Mouse (Mus musculus): ENCODE data around the gene Prkce. TPM values are rescaled to one million over a fixed set of nuclear protein-coding genes. Genes with fewer than 3 reads are reported as not detected.

Prkce gene
- total and polyA plus RNA-seq, 2 experiments from 2014 or later = 91.3 to 94.3 TPM

DNA sequence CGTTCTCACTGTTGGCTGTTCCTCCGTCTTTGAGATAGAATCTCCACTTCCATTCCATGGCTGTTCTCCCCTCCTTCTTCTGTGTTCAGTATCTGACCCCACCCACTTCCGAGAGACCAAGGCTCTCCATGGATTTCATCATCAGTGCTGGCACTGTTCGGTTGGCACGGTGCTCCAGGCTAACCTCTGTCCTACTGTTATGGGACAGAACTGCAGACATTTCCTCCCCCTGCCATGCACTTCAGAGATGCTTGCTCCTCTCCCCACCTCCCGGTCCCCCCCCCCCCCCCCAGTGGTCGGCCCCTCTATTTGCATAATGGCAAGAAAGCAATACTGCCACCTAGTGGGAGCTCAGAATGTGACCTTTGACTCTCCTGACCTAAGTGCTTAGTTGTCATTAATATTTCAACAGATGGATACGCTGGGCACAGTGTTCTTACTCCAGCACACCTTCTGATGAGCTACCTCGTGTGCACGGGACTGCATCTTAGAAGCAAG lies 125.7 kb downstream of the Prkce start:
- H3K36me3 ChIP-seq (ENCODE audit: insufficient read depth) = no peaks in the 10 kb centered on the region
- TF ChIP-seq CTCF (IDR thresholded peaks at IDR 0.05; ENCODE audit: low read depth) = peak; percentile 55
- no peak overlapping the region for H3K4me2 ChIP-seq (ENCODE audit: low read depth)
- no peaks in the 10 kb centered on the region; the same call in 1 of the 2 replicates for H3K4me1 ChIP-seq (ENCODE audit: insufficient read depth)
- no peaks in the 10 kb centered on the region for H3K9me3 ChIP-seq (ENCODE audit: low read length)
- H3K27ac ChIP-seq (ENCODE audit: low read depth, low read length) = no peak overlapping the region
- DNase-seq (no peak), ATAC-seq (no peak)
- H3K27me3 ChIP-seq (ENCODE audit: insufficient read depth, low read length) = no peaks in the 10 kb centered on the region
- H3K4me3 ChIP-seq (ENCODE audit: low read depth, low read length) = no peak overlapping the region
- 61% methylated on average over 8 of the region's 10 CpGs for WGBS
- no peak overlapping the region for H3K9ac ChIP-seq

DNA sequence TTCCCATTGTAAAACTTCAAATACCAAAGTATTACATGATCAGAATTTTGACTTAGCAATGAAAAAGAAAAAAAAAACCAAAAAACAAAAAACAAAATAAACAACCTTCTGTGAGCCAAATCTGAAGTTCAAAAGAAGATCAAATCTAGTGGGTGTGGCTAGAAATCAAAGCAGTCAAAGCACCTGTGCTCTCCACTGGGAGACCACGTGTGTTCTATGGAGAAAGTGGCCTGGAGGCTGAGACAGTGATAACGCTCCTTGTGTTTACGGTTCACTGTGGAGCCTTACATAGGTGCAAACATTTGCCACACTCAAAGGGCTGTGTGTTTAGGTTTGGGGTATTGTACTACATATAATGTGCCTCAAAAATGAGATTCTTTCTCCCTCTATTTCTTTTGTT lies 132.0 kb downstream of the Prkce start:
- no peak for DNase-seq
- H3K36me3 ChIP-seq (ENCODE audit: insufficient read depth) = no peaks in the 10 kb centered on the region
- 77% methylated on average over 3 of the region's 3 CpGs for WGBS
- no peak for ATAC-seq
- no peaks in the 10 kb centered on the region for H3K27me3 ChIP-seq (ENCODE audit: insufficient read depth, low read length)
- no peak overlapping the region for H3K4me3 ChIP-seq (ENCODE audit: low read depth, low read length)
- no peak for TF ChIP-seq CTCF (IDR thresholded peaks at IDR 0.05; ENCODE audit: low read depth)
- no peak overlapping the region for H3K4me2 ChIP-seq (ENCODE audit: low read depth)
- H3K9me3 ChIP-seq (ENCODE audit: low read length) = no peaks in the 10 kb centered on the region
- H3K4me1 ChIP-seq (ENCODE audit: insufficient read depth) = peaks cover 12% of the 10 kb centered on the region; the same call in 1 of the 2 replicates
- H3K9ac ChIP-seq = no peak overlapping the region
- H3K27ac ChIP-seq (ENCODE audit: low read depth, low read length) = no peak overlapping the region

DNA sequence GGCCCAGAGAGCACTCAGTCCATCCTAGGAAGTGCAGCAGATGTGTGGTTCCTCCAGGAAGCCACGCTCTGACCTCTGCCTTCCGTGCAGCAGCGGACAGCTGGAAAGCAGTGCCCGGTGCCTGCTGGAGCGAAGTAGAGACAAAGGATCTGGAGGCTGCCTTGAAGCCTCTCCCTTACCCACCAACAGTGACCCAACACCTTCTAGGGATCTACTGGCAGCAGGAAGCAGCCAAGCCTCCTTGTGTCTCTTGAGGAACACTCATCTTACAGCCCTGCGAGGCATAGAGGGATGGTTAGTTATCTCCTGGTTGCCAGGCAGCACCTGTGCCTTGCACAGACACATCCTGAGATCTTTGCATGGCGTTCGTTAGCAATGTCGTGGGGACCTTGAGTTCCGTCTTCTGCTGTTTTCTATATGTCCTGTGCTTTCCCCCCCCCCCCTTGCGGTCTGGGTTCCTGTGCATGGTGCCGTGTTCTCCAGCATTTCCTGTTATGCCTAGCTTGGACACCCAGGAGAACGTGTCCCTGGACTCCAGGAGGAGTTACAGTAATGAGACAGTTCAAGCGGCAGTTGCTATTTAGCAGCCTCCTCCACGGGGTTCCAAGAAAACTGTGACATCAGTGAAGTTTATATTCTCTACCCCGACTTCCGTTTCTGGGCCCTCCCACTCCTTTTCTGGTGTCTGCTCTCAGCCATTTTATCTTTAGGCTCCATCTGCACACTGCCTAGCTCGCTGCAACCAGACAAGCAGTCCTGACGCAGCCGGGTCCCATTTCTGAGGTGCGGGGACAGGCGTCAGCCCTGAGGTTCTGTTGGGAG lies 133.4 kb downstream of the Prkce start:
- WGBS = 58% methylated on average over 22 of the region's 22 CpGs
- Histone ChIP-seq H3K9me3 (ENCODE audit: low read length) (no peaks in the 10 kb centered on the region), H3K9ac (no peak overlapping the region), H3K4me2 (ENCODE audit: low read depth) (peak overlapping the region; percentile 21; the same call in 1 of the 2 replicates), H3K4me1 (ENCODE audit: insufficient read depth) (peaks cover 19% of the 10 kb centered on the region), H3K27ac (ENCODE audit: low read depth, low read length) (peak overlapping the region; percentile 54), H3K4me3 (ENCODE audit: low read depth, low read length) (no peak overlapping the region), H3K27me3 (ENCODE audit: insufficient read depth, low read length) (no peaks in the 10 kb centered on the region), H3K36me3 (ENCODE audit: insufficient read depth) (no peaks in the 10 kb centered on the region)
- peak; percentile 49 for DNase-seq
- peak; percentile 21 for ATAC-seq
- TF ChIP-seq CTCF (IDR thresholded peaks at IDR 0.05; ENCODE audit: low read depth) = no peak

DNA sequence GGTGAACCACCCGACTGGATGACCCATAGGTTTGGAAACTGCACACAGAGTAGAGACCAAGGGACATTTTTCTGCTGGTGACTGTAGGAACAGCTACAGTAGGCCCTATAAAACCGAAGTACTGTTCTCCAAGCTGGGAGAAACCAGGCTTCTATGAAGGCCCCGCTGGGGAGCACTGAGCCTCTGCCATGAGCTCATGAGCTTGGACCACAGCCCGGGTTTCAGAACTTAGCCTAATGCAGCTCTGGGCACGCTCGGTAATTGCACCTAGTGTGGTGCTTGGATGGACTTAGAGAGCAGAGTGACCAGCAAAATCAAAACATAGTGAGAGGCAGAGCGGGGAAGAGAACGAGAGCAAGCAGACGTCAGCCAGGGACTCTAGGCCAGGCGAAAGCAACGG lies 134.7 kb downstream of the Prkce start:
- Histone ChIP-seq H3K36me3 (ENCODE audit: insufficient read depth) (no peaks in the 10 kb centered on the region), H3K9ac (no peak overlapping the region), H3K9me3 (ENCODE audit: low read length) (no peaks in the 10 kb centered on the region), H3K4me2 (ENCODE audit: low read depth) (no peak overlapping the region), H3K4me1 (ENCODE audit: insufficient read depth) (peaks cover 20% of the 10 kb centered on the region), H3K4me3 (ENCODE audit: low read depth, low read length) (no peak overlapping the region), H3K27me3 (ENCODE audit: insufficient read depth, low read length) (no peaks in the 10 kb centered on the region), H3K27ac (ENCODE audit: low read depth, low read length) (no peak overlapping the region)
- DNase-seq (peak; percentile 61), ATAC-seq (peak; percentile 40; the same call in 1 of the 2 replicates)
- TF ChIP-seq CTCF (IDR thresholded peaks at IDR 0.05; ENCODE audit: low read depth) = no peak
- WGBS = 69% methylated on average over 11 of the region's 11 CpGs

DNA sequence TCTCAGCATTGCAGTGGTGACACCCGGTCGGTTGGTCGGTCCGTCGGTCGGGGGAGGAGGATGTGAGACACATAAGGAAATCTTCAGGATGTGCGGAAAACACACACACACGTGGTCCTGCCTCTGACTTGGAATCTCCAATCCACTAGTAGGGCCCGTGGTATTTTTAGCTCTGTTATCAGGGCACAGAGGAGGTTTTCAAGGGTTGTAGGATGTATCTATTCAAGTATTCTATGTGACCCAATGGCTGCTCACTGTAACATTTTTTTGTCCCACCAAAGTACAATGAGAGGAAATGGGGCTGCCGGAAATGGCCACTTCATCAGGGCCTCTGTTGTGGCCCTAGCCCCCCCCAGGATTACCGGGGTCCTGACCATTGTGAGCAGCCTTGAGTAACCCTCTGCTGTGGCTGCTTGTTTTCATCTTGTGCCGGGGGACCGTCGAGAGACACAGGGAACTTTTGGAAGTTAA lies 135.3 kb downstream of the Prkce start:
- WGBS = 91% methylated on average over 14 of the region's 14 CpGs
- H3K9me3 ChIP-seq (ENCODE audit: low read length) = no peaks in the 10 kb centered on the region
- H3K9ac ChIP-seq = no peak overlapping the region
- peaks cover 20% of the 10 kb centered on the region for H3K4me1 ChIP-seq (ENCODE audit: insufficient read depth)
- H3K27me3 ChIP-seq (ENCODE audit: insufficient read depth, low read length) = no peaks in the 10 kb centered on the region
- no peak for TF ChIP-seq CTCF (IDR thresholded peaks at IDR 0.05; ENCODE audit: low read depth)
- no peak for ATAC-seq
- no peak overlapping the region for H3K4me2 ChIP-seq (ENCODE audit: low read depth)
- H3K4me3 ChIP-seq (ENCODE audit: low read depth, low read length) = no peak overlapping the region
- no peak overlapping the region for H3K27ac ChIP-seq (ENCODE audit: low read depth, low read length)
- DNase-seq = no peak
- H3K36me3 ChIP-seq (ENCODE audit: insufficient read depth) = no peaks in the 10 kb centered on the region

DNA sequence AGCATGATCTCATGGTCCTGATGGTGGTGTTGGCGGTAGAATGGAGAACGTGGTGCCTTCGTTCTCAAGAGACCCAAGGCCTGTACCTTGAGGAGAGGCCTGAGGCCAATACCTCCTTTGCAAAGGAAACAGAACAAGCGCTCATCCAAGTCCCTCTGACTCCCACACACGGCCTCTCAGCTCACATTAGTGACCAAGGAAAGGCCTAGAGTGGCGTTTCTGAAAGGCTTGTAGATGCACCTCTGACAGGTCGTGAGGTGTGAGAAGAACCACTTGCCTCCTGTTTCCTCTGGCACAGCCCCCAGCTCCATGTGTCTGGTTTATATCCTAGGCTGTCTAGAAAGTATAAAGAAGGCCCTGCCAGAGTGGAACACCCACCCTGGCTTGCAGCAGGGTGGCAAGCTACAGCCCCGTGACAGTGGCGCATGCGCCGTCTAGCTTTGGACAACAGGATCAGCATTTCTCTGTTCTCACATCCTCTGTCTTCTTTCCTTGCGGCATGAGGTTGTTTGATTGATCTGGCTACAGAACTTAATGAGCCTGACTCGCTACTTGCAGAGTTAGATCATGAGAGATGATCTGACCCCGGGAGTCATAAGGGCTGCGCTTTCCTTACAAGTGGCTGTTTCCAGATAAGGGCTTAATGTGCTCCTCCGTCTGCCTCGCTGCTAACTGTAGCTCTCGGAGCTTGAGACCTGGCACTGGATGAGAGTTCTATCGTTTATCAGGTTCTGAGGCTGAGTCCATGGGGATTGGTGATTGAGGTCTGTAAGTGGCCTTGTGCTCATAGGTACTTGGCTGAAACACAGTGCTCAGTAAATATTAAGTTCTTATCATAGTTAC lies 136.0 kb downstream of the Prkce start:
- Histone ChIP-seq H3K9me3 (ENCODE audit: low read length) (no peaks in the 10 kb centered on the region), H3K36me3 (ENCODE audit: insufficient read depth) (no peaks in the 10 kb centered on the region), H3K4me3 (ENCODE audit: low read depth, low read length) (no peak overlapping the region), H3K4me1 (ENCODE audit: insufficient read depth) (peaks cover 20% of the 10 kb centered on the region), H3K4me2 (ENCODE audit: low read depth) (no peak overlapping the region), H3K9ac (no peak overlapping the region), H3K27me3 (ENCODE audit: insufficient read depth, low read length) (no peaks in the 10 kb centered on the region), H3K27ac (ENCODE audit: low read depth, low read length) (no peak overlapping the region)
- ATAC-seq (no peak), DNase-seq (no peak)
- TF ChIP-seq CTCF (IDR thresholded peaks at IDR 0.05; ENCODE audit: low read depth) = no peak
- WGBS = 77% methylated on average over 19 of the region's 19 CpGs

All from forebrain, postnatal 0 days (tissue).